Mouse (Mus musculus): ENCODE measurements around the gene Minpp1. TPM values are rescaled to one million over a fixed set of nuclear protein-coding genes. Genes with fewer than 3 reads are reported as not detected.
"Not testable (repeated sequence)": the region's sequence is repeated elsewhere in the genome, so short reads cannot be mapped to it uniquely, and the experiment has no call there.

Gene Minpp1
- polyA plus RNA-seq, 1 experiment from 2014 or later, result 56.7 TPM

DNA sequence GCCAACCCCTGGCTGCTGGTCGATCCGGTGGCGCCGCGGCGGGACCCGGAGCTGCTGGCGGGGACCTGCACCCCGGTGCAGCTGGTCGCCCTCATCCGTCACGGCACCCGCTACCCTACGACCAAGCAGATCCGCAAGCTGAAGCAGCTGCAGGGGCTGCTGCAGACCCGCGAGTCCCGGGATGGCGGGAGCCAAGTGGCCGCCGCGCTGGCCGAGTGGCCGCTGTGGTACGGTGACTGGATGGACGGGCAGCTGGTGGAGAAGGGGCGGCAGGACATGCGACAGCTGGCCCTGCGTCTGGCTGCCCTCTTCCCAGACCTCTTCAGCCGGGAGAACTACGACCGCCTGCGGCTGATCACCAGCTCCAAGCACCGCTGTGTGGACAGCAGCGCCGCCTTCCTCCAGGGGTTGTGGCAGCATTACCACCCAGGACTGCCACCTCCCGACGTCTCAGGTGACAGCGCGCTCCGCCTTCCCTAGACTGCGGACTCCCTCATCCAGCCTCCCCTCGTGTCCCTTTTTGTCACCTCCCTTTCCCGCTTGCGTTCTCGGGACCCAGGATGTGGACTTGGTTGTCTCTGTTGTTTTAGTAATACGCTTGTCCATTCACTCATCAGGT lies 646 bp downstream of the Minpp1 start:
- peaks cover 16% of the 10 kb centered on the region for H3K4me1 ChIP-seq (ENCODE audit: control insufficient read depth, insufficient read depth, low read length)
- peak overlapping the region; percentile 86 for H3K4me2 ChIP-seq (ENCODE audit: low read depth, low read length)
- ATAC-seq, result peak; percentile 92
- peak overlapping the region; percentile 83 for H3K4me3 ChIP-seq (ENCODE audit: low read length)
- H3K9me3 ChIP-seq (ENCODE audit: control insufficient read depth, low read length); H3K36me3 ChIP-seq (ENCODE audit: control insufficient read depth, insufficient read depth, low read length); H3K27me3 ChIP-seq (replicated peaks; ENCODE audit: control insufficient read depth, insufficient read depth, low read length): not testable (repeated sequence)
- peak overlapping the region; percentile 81 for H3K9ac ChIP-seq (ENCODE audit: low read depth, low read length)
- peak overlapping the region; percentile 87 for H3K27ac ChIP-seq (ENCODE audit: low read length)
- under 1% methylated on average over 47 of the region's 47 CpGs for WGBS

DNA sequence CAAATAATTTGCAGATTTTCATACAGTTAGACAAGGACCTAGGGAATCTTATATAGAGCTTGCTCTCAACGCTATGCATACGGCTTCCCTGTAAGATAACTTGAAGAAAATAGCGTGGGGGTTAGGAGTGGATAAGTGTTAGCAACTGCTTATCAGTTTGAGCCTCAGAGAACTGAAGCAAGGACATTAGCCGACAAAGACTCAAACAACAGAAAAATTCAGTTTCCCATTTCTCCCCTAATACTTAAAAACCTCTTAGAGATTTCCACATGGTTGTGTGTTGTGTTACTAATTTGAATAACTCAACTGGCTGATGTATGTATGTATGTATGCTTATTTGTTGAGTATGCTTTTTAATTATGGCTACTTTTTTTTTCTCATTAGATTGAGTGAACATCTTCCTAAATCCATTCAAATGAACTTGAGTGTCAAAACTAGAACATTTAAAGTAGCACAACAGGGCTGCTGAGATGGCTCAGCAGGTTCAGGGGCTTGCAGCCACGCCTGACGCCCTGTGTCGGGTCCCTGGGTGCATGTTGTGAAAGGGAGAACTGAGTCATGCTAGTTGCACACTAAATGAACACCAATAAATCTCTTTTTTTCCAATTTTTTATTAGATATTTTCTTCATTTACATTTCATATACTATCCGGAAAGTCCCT lies 2.2 kb downstream of the Minpp1 start:
- Histone ChIP-seq H3K27me3 (replicated peaks; ENCODE audit: control insufficient read depth, insufficient read depth, low read length) (no peaks in the 10 kb centered on the region), H3K36me3 (ENCODE audit: control insufficient read depth, insufficient read depth, low read length) (peaks cover 6% of the 10 kb centered on the region; the same call in 1 of the 2 replicates), H3K9me3 (ENCODE audit: control insufficient read depth, low read length) (no peaks in the 10 kb centered on the region), H3K4me1 (ENCODE audit: control insufficient read depth, insufficient read depth, low read length) (peaks cover 16% of the 10 kb centered on the region), H3K4me2 (ENCODE audit: low read depth, low read length) (peak overlapping the region; percentile 86), H3K4me3 (ENCODE audit: low read length) (peak overlapping the region; percentile 83), H3K27ac (ENCODE audit: low read length) (no peak overlapping the region), H3K9ac (ENCODE audit: low read depth, low read length) (no peak overlapping the region)
- no peak for ATAC-seq
- 75% methylated on average over 8 of the region's 8 CpGs for WGBS

DNA sequence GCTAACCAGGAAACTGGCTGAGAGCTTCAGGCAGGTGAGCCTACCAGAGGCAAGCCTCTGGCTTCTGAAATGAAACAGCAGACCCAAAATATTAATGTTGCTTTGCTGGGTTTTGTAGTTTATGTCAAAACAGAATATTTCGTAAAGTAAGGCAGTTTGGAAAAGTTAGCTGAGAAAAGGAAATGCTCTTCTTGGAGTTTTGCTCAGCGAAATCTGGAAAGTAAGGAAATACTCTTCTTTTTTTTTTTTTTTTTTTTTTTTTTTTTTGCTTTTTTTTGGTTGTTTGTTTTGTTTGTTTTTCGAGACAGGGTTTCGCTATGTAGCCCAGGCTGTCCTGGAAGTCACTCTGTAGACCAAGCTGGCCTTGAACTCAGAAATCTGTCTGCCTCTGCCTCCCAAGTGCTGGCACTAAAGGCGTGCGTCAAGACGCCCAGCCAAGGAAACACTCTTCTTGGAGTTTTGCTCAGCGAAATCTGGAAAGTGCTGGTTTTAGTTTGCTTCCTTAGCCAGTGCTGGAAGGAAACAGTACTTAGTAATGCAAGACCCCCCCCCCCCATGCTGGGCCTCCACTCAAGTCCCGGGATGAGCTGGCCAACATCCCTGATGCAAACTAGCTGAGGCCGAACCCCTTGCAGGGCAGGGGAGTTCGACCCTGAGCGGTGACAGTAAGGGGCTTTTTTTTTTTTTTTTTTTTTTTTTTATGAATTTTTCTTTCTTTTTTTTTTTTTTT lies 3.8 kb downstream of the Minpp1 start:
- Histone ChIP-seq H3K4me2 (ENCODE audit: low read depth, low read length) (no peak overlapping the region), H3K4me3 (ENCODE audit: low read length) (no peak overlapping the region), H3K9me3 (ENCODE audit: control insufficient read depth, low read length) (no peaks in the 10 kb centered on the region), H3K9ac (ENCODE audit: low read depth, low read length) (no peak overlapping the region), H3K4me1 (ENCODE audit: control insufficient read depth, insufficient read depth, low read length) (peaks cover 16% of the 10 kb centered on the region), H3K27ac (ENCODE audit: low read length) (no peak overlapping the region), H3K27me3 (replicated peaks; ENCODE audit: control insufficient read depth, insufficient read depth, low read length) (no peaks in the 10 kb centered on the region), H3K36me3 (ENCODE audit: control insufficient read depth, insufficient read depth, low read length) (peaks cover 6% of the 10 kb centered on the region; the same call in 1 of the 2 replicates)
- ATAC-seq, result no peak
- 89% methylated on average over 12 of the region's 12 CpGs for WGBS

DNA sequence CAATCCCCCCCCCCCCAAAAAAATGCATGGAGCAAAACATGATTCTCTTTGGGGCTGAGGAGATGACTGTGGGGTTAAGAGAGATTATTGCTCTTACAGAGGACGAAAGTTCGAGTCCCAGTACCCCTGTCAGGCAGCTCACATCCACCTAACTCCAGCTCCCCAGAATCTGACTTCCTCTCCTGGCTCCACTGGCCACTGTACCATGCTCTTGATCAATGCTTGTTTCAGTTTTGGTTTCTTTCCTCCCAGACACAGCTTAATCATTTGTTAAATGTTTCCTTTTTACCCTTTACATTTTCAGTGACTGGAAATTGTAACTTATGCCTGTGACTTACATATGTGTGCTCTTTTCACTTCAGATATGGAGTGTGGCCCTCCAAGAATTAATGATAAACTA lies 5.4 kb downstream of the Minpp1 start:
- Histone ChIP-seq H3K36me3 (ENCODE audit: control insufficient read depth, insufficient read depth, low read length) (peaks cover 6% of the 10 kb centered on the region; the same call in 1 of the 2 replicates), H3K27ac (ENCODE audit: low read length) (no peak overlapping the region), H3K4me2 (ENCODE audit: low read depth, low read length) (no peak overlapping the region), H3K4me3 (ENCODE audit: low read length) (no peak overlapping the region), H3K9me3 (ENCODE audit: control insufficient read depth, low read length) (no peaks in the 10 kb centered on the region), H3K9ac (ENCODE audit: low read depth, low read length) (no peak overlapping the region), H3K27me3 (replicated peaks; ENCODE audit: control insufficient read depth, insufficient read depth, low read length) (no peaks in the 10 kb centered on the region), H3K4me1 (ENCODE audit: control insufficient read depth, insufficient read depth, low read length) (peaks cover 11% of the 10 kb centered on the region)
- 93% methylated on average over 2 of the region's 2 CpGs for WGBS
- no peak for ATAC-seq

DNA sequence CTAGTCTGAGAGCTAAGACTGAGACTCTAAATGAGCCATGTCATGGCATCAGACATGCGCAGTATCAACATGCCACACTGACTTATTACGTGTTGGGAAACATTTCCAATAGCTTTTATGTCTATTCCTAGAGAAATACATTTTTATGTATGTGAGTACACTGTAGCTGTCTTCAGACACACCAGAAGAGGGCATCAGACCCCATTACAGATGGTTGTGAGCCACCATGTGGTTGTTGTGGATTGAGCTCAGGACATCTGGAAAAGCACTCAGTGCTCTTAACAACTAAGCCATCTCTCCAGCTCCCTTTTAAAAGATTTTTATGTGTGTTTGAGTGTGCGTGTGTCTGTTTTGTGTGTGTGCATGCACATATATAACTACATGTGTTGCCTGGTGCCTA lies 6.8 kb downstream of the Minpp1 start:
- Histone ChIP-seq H3K36me3 (ENCODE audit: control insufficient read depth, insufficient read depth, low read length) (peaks cover 6% of the 10 kb centered on the region; the same call in 1 of the 2 replicates), H3K27me3 (replicated peaks; ENCODE audit: control insufficient read depth, insufficient read depth, low read length) (no peaks in the 10 kb centered on the region), H3K4me2 (ENCODE audit: low read depth, low read length) (no peak overlapping the region), H3K9me3 (ENCODE audit: control insufficient read depth, low read length) (no peaks in the 10 kb centered on the region), H3K9ac (ENCODE audit: low read depth, low read length) (no peak overlapping the region), H3K4me3 (ENCODE audit: low read length) (no peak overlapping the region), H3K4me1 (ENCODE audit: control insufficient read depth, insufficient read depth, low read length) (peaks cover 5% of the 10 kb centered on the region), H3K27ac (ENCODE audit: low read length) (no peak overlapping the region)
- WGBS, result 97% methylated on average over 3 of the region's 3 CpGs
- no peak for ATAC-seq

DNA sequence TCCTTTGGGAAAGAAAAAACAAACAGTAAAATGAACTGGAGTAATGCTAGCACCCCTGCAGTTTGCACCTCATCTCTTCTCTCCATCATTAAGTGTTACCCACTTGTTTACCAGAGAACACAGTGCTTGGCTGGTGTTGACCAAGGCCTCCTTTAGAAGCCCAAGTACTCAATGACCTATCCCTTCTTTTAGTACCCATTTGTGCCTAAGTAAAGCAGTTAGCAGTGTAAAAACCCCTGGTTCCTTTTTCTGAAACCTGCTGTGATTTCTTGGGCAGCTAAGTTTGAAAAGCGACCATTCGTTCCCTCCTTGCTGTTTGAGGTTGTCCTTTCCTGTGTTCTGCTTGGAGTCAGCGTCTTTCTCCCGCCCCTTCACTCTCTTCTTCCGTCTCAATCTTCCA lies 7.4 kb downstream of the Minpp1 start:
- H3K36me3 ChIP-seq (ENCODE audit: control insufficient read depth, insufficient read depth, low read length), result peaks cover 6% of the 10 kb centered on the region; the same call in 1 of the 2 replicates
- no peaks in the 10 kb centered on the region for H3K9me3 ChIP-seq (ENCODE audit: control insufficient read depth, low read length)
- H3K4me2 ChIP-seq (ENCODE audit: low read depth, low read length), result no peak overlapping the region
- no peak overlapping the region for H3K9ac ChIP-seq (ENCODE audit: low read depth, low read length)
- no peak for ATAC-seq
- no peak overlapping the region for H3K4me3 ChIP-seq (ENCODE audit: low read length)
- WGBS, result 91% methylated on average over 5 of the region's 5 CpGs
- no peaks in the 10 kb centered on the region for H3K27me3 ChIP-seq (replicated peaks; ENCODE audit: control insufficient read depth, insufficient read depth, low read length)
- H3K27ac ChIP-seq (ENCODE audit: low read length), result no peak overlapping the region
- H3K4me1 ChIP-seq (ENCODE audit: control insufficient read depth, insufficient read depth, low read length), result peaks cover under 1% of the 10 kb centered on the region; the same call in 1 of the 2 replicates

DNA sequence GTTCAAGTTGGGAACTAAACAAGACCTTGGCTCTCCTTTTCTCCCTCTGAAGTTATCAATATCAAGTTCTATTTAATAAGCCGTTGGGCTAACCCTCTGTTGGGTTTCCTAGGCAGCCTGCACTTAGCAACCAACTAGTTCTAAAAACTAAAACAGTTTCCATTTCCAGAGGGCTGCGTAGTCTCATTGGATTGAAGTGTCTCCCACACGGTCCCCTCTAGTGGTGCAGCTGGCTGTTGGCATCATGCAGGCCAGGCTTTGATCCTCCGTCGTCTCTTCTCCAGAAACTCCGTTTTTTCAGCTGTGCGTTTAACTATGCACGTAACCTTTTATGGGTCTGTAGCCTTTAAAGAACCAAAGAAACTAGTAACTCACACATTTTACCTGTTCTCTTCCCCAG lies 7.9 kb downstream of the Minpp1 start:
- Histone ChIP-seq H3K4me3 (ENCODE audit: low read length) (no peak overlapping the region), H3K9ac (ENCODE audit: low read depth, low read length) (no peak overlapping the region), H3K4me2 (ENCODE audit: low read depth, low read length) (no peak overlapping the region), H3K9me3 (ENCODE audit: control insufficient read depth, low read length) (no peaks in the 10 kb centered on the region), H3K36me3 (ENCODE audit: control insufficient read depth, insufficient read depth, low read length) (peaks cover 6% of the 10 kb centered on the region; the same call in 1 of the 2 replicates), H3K27me3 (replicated peaks; ENCODE audit: control insufficient read depth, insufficient read depth, low read length) (no peaks in the 10 kb centered on the region), H3K27ac (ENCODE audit: low read length) (no peak overlapping the region), H3K4me1 (ENCODE audit: control insufficient read depth, insufficient read depth, low read length) (no peaks in the 10 kb centered on the region; the same call in 1 of the 2 replicates)
- no peak for ATAC-seq
- 84% methylated on average over 8 of the region's 8 CpGs for WGBS

DNA sequence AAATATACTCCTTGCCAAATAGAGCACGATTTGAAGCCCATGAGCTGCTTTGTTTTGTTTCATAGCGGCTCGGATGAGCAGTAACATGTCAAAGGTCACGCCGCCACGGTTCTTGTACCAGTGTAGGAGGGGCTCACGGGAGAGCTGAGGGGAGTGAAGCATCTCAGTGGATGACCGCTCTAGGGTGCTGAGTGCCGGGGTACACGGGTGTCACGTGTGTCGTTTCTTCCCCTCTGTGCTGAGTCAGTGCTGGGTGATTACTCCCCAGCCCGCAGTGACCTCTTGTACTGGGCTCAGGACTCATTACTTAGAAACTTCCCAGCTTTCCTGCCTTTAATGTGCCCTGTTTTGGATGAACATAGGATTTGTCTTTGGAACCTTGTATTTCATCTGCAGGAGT lies 9.0 kb downstream of the Minpp1 start:
- no peaks in the 10 kb centered on the region for H3K9me3 ChIP-seq (ENCODE audit: control insufficient read depth, low read length)
- H3K36me3 ChIP-seq (ENCODE audit: control insufficient read depth, insufficient read depth, low read length), result peaks cover 6% of the 10 kb centered on the region; the same call in 1 of the 2 replicates
- H3K27me3 ChIP-seq (replicated peaks; ENCODE audit: control insufficient read depth, insufficient read depth, low read length), result no peaks in the 10 kb centered on the region
- no peak overlapping the region for H3K9ac ChIP-seq (ENCODE audit: low read depth, low read length)
- H3K27ac ChIP-seq (ENCODE audit: low read length), result no peak overlapping the region
- no peaks in the 10 kb centered on the region for H3K4me1 ChIP-seq (ENCODE audit: control insufficient read depth, insufficient read depth, low read length)
- no peak overlapping the region for H3K4me3 ChIP-seq (ENCODE audit: low read length)
- ATAC-seq, result no peak
- H3K4me2 ChIP-seq (ENCODE audit: low read depth, low read length), result no peak overlapping the region
- 90% methylated on average over 13 of the region's 13 CpGs for WGBS

DNA sequence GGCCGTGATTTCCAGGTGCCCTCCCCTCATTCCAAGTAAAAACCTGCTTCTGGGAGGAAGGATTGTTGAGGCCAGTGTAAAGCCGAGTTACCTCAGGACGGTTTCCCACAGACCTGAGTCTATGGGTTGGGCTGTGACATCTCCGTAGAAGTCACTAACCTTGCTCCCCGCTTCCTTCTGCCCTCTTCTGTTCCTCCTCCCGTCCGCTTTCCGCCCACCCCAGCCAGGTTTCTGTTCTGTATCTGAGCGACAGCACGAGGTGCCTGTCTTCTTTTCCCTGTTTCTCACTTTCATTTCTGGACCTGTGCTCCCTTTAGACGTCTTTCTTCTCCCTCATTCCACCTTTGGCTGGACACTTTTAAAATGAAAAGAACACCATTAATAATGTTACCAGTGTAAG lies 9.5 kb downstream of the Minpp1 start:
- Histone ChIP-seq H3K4me2 (ENCODE audit: low read depth, low read length) (no peak overlapping the region), H3K4me1 (ENCODE audit: control insufficient read depth, insufficient read depth, low read length) (no peaks in the 10 kb centered on the region), H3K27me3 (replicated peaks; ENCODE audit: control insufficient read depth, insufficient read depth, low read length) (no peaks in the 10 kb centered on the region), H3K4me3 (ENCODE audit: low read length) (no peak overlapping the region), H3K9ac (ENCODE audit: low read depth, low read length) (no peak overlapping the region), H3K9me3 (ENCODE audit: control insufficient read depth, low read length) (no peaks in the 10 kb centered on the region), H3K36me3 (ENCODE audit: control insufficient read depth, insufficient read depth, low read length) (peaks cover 6% of the 10 kb centered on the region; the same call in 1 of the 2 replicates), H3K27ac (ENCODE audit: low read length) (no peak overlapping the region)
- ATAC-seq, result no peak
- 82% methylated on average over 11 of the region's 11 CpGs for WGBS

All from intestine, embryonic 16.5 days (tissue).